Mouse (Mus musculus) neural tube, postnatal 0 days (tissue): ENCODE results near the gene Cmpk1. TPM values are rescaled to one million over a fixed set of nuclear protein-coding genes. Genes with fewer than 3 reads are reported as not detected.

ENCODE experiments used
- polyA plus RNA-seq: library from polyadenylated mRNA; unstranded; fragments of >200 nt; fragmentation: Nextera tagmentation; extraction: Ambion mirVana; gene quantifications from 2 replicates; pipeline ENCODE4 v1.2.1, GENCODE M21; 2015

Cmpk1 gene
- 168 and 193 TPM in 2 replicates for polyA plus RNA-seq

DNA sequence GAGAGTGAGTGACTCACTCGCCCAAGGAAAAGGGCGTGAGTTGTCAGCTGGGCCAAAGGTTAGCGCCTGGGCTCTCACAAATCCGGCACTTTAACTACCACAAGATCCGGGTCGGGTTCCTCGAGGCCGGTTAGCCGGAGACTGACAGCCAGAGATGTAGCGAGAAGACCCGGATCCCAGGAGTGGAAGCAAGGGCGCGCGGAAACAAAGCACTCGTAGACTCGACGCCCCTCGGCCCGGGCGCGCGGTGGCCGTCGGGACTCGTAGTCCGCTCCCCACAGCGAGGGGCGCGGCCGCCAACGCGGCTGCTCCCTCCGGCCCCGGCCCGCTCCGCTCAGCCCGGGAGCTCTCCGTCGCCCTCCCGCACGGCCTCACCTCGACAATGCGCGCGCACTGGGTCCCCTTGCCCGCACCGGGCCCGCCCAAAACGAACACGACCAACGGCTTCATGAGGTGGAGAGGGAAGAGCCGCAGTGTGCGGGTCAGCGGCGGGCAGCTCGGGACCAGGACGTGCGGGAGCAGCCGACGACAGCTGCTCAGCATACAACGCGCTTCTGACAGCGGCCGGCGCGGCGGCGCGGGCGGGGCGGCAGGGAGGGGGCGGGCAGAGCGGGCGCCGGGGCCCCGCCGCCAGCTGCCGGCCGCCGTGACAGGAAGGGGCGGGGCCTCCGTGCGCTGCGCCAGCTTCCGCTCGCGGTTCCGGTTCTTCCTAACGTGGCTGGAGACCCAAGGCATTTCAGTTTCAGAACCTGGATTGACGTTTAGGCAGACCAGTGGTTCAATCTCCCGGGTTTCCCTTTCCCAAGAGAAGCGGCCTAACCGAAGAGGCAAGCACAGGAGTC lies at the start of gene Cmpk1:
Cmpk1 (minus strand) TSS at position 651 of the 842 bp plus-strand sequence.

DNA sequence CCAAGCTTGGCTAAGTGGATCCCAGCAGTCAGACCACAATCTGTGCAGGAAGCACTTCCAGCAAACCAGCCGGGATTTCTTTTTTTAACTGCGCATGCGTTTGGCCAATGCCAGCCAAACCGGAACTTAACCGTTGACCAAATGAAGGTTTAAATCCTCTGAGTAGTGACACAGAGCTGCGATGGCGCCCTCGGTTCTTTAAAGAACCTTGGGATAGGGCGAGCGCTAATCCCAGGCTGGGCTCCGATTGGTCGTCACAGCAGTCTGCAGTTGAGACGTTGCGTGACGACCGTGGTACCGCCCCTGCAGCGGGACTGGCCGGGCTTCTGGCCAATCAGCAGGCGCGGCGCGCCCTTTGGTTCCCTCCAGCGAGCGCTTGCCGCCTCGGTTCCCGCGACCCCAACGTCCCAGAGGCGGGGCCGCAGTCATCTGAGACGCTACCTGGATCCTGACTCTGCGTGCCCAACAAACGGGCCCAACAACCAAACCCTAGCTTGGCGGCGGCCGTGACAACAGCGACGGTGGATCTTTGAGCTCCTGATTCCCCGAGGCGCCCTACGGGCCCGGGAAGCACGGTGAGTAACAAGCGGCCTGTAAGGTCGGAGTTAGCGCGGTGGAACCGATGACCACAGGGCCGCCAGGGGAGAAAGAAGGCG lies 12.9 kb upstream of the Cmpk1 start, which contains the start of gene Stil:
Stil (plus strand) TSS at position 387 of the 656 bp plus-strand sequence.

DNA sequence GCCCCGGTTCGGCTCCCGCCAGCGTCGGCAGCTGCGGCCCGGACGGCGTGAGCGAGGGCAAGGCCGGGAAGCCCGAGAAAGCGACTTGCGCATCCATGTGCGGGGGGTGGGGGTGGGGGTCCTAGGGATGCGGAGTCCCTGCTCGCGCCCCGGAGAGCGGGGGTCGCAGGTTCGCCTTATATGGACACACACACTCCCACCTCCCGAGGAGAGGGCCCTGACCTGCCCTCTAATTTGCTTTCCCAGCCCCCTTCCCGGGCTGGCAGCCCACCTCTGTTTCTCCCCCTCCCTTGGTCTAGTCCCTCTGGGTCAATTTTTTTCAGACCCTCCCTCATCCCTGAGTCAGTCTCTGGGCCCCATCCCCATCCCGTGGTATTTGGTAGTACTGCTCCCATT lies 61.1 kb downstream of the Cmpk1 start, which contains the start of gene Foxe3:
Foxe3 (minus strand) TSS at position 97 of the 396 bp plus-strand sequence.

Other genes with a start within 250 kb of the Cmpk1 start
- gene Gm12830, start 165.5 kb downstream of the Cmpk1 start, polyA plus RNA-seq = not detected in 2 replicates
- gene Foxd2, start 78.4 kb downstream of the Cmpk1 start, polyA plus RNA-seq = 0.25 and 0.59 TPM in 2 replicates
- not detected in 2 replicates for gene Foxe3, start 61.2 kb downstream of the Cmpk1 start, polyA plus RNA-seq
- gene Stil, start 12.9 kb upstream of the Cmpk1 start, polyA plus RNA-seq = 0.81 and 0.96 TPM in 2 replicates
- 0.93 and 0.98 TPM in 2 replicates for gene Tal1, start 69.2 kb upstream of the Cmpk1 start, polyA plus RNA-seq
- 3.3 and 5.5 TPM in 2 replicates for gene Pdzk1ip1, start 101.5 kb upstream of the Cmpk1 start, polyA plus RNA-seq
- 9.5 and 9.6 TPM in 2 replicates for gene Cyp4x1, start 147.0 kb upstream of the Cmpk1 start, polyA plus RNA-seq